Mouse (Mus musculus): ENCODE results near the gene Srsf3. TPM values are rescaled to one million over a fixed set of nuclear protein-coding genes. Genes with fewer than 3 reads are reported as not detected.
"Not testable (repeated sequence)": the region's sequence is repeated elsewhere in the genome, so short reads cannot be mapped to it uniquely, and the experiment has no call there.

The Srsf3 gene
- polyA plus RNA-seq, 1 experiment = 69.4 TPM

GRCm38 (mm10) chr17:29034264-29034663 lies 1.8 kb downstream of the Srsf3 start:
- peaks cover 28% of the 10 kb centered on the region for H3K36me3 ChIP-seq (ENCODE audit: control insufficient read depth, insufficient read depth, low read length)
- H3K4me3 ChIP-seq (ENCODE audit: low read depth, low read length) = no peak overlapping the region
- TF ChIP-seq CTCF (IDR thresholded peaks at IDR 0.05; ENCODE audit: extremely low read depth, insufficient read length, insufficient replicate concordance, low read depth, low read length) = no peak
- no peak for TF ChIP-seq POLR2A (IDR thresholded peaks at IDR 0.05; ENCODE audit: low read depth, low read length)
- no peaks in the 10 kb centered on the region for H3K4me1 ChIP-seq (ENCODE audit: control insufficient read depth, insufficient read depth, insufficient read length, low read length)
- H3K27me3 ChIP-seq (ENCODE audit: control insufficient read depth, insufficient read depth, low read length) = no peaks in the 10 kb centered on the region
- H3K27ac ChIP-seq (ENCODE audit: insufficient read depth, low read depth, low read length) = no peak overlapping the region

GRCm38 (mm10) chr17:29035506-29035905 lies 3.1 kb downstream of the Srsf3 start:
- Histone ChIP-seq H3K36me3 (ENCODE audit: control insufficient read depth, insufficient read depth, low read length) (peaks cover 39% of the 10 kb centered on the region), H3K27me3 (ENCODE audit: control insufficient read depth, insufficient read depth, low read length) (no peaks in the 10 kb centered on the region), H3K4me1 (ENCODE audit: control insufficient read depth, insufficient read depth, insufficient read length, low read length) (no peaks in the 10 kb centered on the region), H3K4me3 (ENCODE audit: low read depth, low read length) (no peak overlapping the region), H3K27ac (ENCODE audit: insufficient read depth, low read depth, low read length) (no peak overlapping the region)
- no peak for TF ChIP-seq CTCF (IDR thresholded peaks at IDR 0.05; ENCODE audit: extremely low read depth, insufficient read length, insufficient replicate concordance, low read depth, low read length)
- no peak for TF ChIP-seq POLR2A (IDR thresholded peaks at IDR 0.05; ENCODE audit: low read depth, low read length)

GRCm38 (mm10) chr17:29039351-29039750 lies 6.9 kb downstream of the Srsf3 start:
- TF ChIP-seq CTCF (IDR thresholded peaks at IDR 0.05; ENCODE audit: extremely low read depth, insufficient read length, insufficient replicate concordance, low read depth, low read length) (no peak), POLR2A (IDR thresholded peaks at IDR 0.05; ENCODE audit: low read depth, low read length) (no peak)
- WGBS = 54% methylated on average over 11 of the region's 11 CpGs
- no peaks in the 10 kb centered on the region for H3K27me3 ChIP-seq (ENCODE audit: control insufficient read depth, insufficient read depth, low read length)
- H3K27ac ChIP-seq (ENCODE audit: insufficient read depth, low read depth, low read length) = no peak overlapping the region
- H3K4me1 ChIP-seq (ENCODE audit: control insufficient read depth, insufficient read depth, insufficient read length, low read length) = no peaks in the 10 kb centered on the region
- no peak overlapping the region for H3K4me3 ChIP-seq (ENCODE audit: low read depth, low read length)
- peaks cover 59% of the 10 kb centered on the region for H3K36me3 ChIP-seq (ENCODE audit: control insufficient read depth, insufficient read depth, low read length)

- peaks cover 60% of the 10 kb centered on the region for H3K36me3 ChIP-seq (ENCODE audit: control insufficient read depth, insufficient read depth, low read length)
- not testable (repeated sequence) for H3K27me3 ChIP-seq (ENCODE audit: control insufficient read depth, insufficient read depth, low read length); H3K4me1 ChIP-seq (ENCODE audit: control insufficient read depth, insufficient read depth, insufficient read length, low read length); H3K27ac ChIP-seq (ENCODE audit: insufficient read depth, low read depth, low read length); H3K4me3 ChIP-seq (ENCODE audit: low read depth, low read length)
- WGBS = 35% methylated on average over 3 of the region's 3 CpGs
Observed at GRCm38 (mm10) chr17:29041632-29042031, 9.2 kb downstream of the Srsf3 start.

GRCm38 (mm10) chr17:29042569-29042968 lies 10.1 kb downstream of the Srsf3 start:
- Histone ChIP-seq H3K4me1 (ENCODE audit: control insufficient read depth, insufficient read depth, insufficient read length, low read length) (peaks cover 7% of the 10 kb centered on the region), H3K27me3 (ENCODE audit: control insufficient read depth, insufficient read depth, low read length) (no peaks in the 10 kb centered on the region), H3K36me3 (ENCODE audit: control insufficient read depth, insufficient read depth, low read length) (peaks cover 52% of the 10 kb centered on the region), H3K27ac (ENCODE audit: insufficient read depth, low read depth, low read length) (no peak overlapping the region), H3K4me3 (ENCODE audit: low read depth, low read length) (no peak overlapping the region)
- TF ChIP-seq POLR2A (IDR thresholded peaks at IDR 0.05; ENCODE audit: low read depth, low read length) (no peak), CTCF (IDR thresholded peaks at IDR 0.05; ENCODE audit: extremely low read depth, insufficient read length, insufficient replicate concordance, low read depth, low read length) (no peak)

- TF ChIP-seq POLR2A (IDR thresholded peaks at IDR 0.05; ENCODE audit: low read depth, low read length) = no peak
- TF ChIP-seq CTCF (IDR thresholded peaks at IDR 0.05; ENCODE audit: extremely low read depth, insufficient read length, insufficient replicate concordance, low read depth, low read length) = no peak
- peaks cover 44% of the 10 kb centered on the region for H3K36me3 ChIP-seq (ENCODE audit: control insufficient read depth, insufficient read depth, low read length)
- H3K27ac ChIP-seq (ENCODE audit: insufficient read depth, low read depth, low read length) = no peak overlapping the region
- WGBS = 74% methylated on average over 3 of the region's 3 CpGs
- H3K4me1 ChIP-seq (ENCODE audit: control insufficient read depth, insufficient read depth, insufficient read length, low read length) = peaks cover 7% of the 10 kb centered on the region
- H3K4me3 ChIP-seq (ENCODE audit: low read depth, low read length) = no peak overlapping the region
- H3K27me3 ChIP-seq (ENCODE audit: control insufficient read depth, insufficient read depth, low read length) = no peaks in the 10 kb centered on the region
Observed at GRCm38 (mm10) chr17:29043583-29043982, 11.2 kb downstream of the Srsf3 start.

- no peak for TF ChIP-seq CTCF (IDR thresholded peaks at IDR 0.05; ENCODE audit: extremely low read depth, insufficient read length, insufficient replicate concordance, low read depth, low read length)
- TF ChIP-seq POLR2A (IDR thresholded peaks at IDR 0.05; ENCODE audit: low read depth, low read length) = no peak
- H3K4me1 ChIP-seq (ENCODE audit: control insufficient read depth, insufficient read depth, insufficient read length, low read length) = peaks cover 9% of the 10 kb centered on the region
- no peaks in the 10 kb centered on the region for H3K27me3 ChIP-seq (ENCODE audit: control insufficient read depth, insufficient read depth, low read length)
- no peak overlapping the region for H3K27ac ChIP-seq (ENCODE audit: insufficient read depth, low read depth, low read length)
- H3K36me3 ChIP-seq (ENCODE audit: control insufficient read depth, insufficient read depth, low read length) = peaks cover 39% of the 10 kb centered on the region
- no peak overlapping the region for H3K4me3 ChIP-seq (ENCODE audit: low read depth, low read length)
- WGBS = 58% methylated on average over 6 of the region's 6 CpGs
Observed at GRCm38 (mm10) chr17:29044146-29044924, 11.9 kb downstream of the Srsf3 start.
